Mouse (Mus musculus) liver, embryonic 12.5 days (tissue): ENCODE results near the gene Gas2. TPM values are rescaled to one million over a fixed set of nuclear protein-coding genes. Genes with fewer than 3 reads are reported as not detected.
A peak's percentile ranks its signal among the peaks of the same experiment; 100 is the strongest.

Source experiments
- ATAC-seq: fragments of 200-750 bp; cut with Nextera tagmentation; 2 replicates; pipeline ENCODE4 v1.8.0; 2017; ENCODE audit warnings: moderate number of reproducible peaks, mild to moderate bottlenecking, moderate library complexity
- H3K27ac ChIP-seq: fragments of 300-500 bp; sonication (generic); 2 replicates; pipeline ENCODE4 v1.5.1; 2016; ENCODE audit warnings: mild to moderate bottlenecking
- H3K27me3 ChIP-seq: fragments of 300-500 bp; sonication (generic); replicated peaks from 2 replicates; pipeline ENCODE4 v1.6.1; 2016; ENCODE audit warnings: mild to moderate bottlenecking, moderate library complexity
- H3K36me3 ChIP-seq: fragments of 300-500 bp; sonication (generic); 2 replicates; pipeline ENCODE4 v1.6.1; 2016; ENCODE audit warnings: mild to moderate bottlenecking, moderate library complexity
- H3K4me1 ChIP-seq: fragments of 300-500 bp; sonication (generic); 2 replicates; pipeline ENCODE4 v1.6.1; 2016
- H3K4me2 ChIP-seq: fragments of 300-500 bp; sonication (generic); 2 replicates; pipeline ENCODE4 v1.6.1; 2016; ENCODE audit warnings: mild to moderate bottlenecking, moderate library complexity
- H3K4me3 ChIP-seq: fragments of 300-500 bp; sonication (generic); 2 replicates; pipeline ENCODE4 v1.5.1; 2016; ENCODE audit warnings: mild to moderate bottlenecking, moderate library complexity
- H3K9ac ChIP-seq: fragments of 300-500 bp; sonication (generic); 2 replicates; pipeline ENCODE4 v1.6.1; 2016; ENCODE audit warnings: mild to moderate bottlenecking, moderate library complexity
- H3K9me3 ChIP-seq: fragments of 300-500 bp; sonication (generic); replicated peaks from 2 replicates; pipeline ENCODE4 v1.6.1; 2016; ENCODE audit warnings: mild to moderate bottlenecking, moderate library complexity
- WGBS: fragments of 180-500 bp; shearing (Covaris S2); methylation state at CpG from one replicate; pipeline ENCODE4 v1.1.7; 2016; ENCODE audit not compliant: insufficient replicate concordance; 5-methylcytosine and 5-hydroxymethylcytosine counted together
- polyA plus RNA-seq: library from polyadenylated mRNA; unstranded; fragments of >200 nt; fragmentation: Nextera tagmentation; extraction: Ambion mirVana; gene quantifications from 2 replicates; pipeline ENCODE4 v1.2.1, GENCODE M21; 2016

Gene Gas2
- polyA plus RNA-seq, 1 experiment from 2014 or later, result 7.1 TPM

DNA sequence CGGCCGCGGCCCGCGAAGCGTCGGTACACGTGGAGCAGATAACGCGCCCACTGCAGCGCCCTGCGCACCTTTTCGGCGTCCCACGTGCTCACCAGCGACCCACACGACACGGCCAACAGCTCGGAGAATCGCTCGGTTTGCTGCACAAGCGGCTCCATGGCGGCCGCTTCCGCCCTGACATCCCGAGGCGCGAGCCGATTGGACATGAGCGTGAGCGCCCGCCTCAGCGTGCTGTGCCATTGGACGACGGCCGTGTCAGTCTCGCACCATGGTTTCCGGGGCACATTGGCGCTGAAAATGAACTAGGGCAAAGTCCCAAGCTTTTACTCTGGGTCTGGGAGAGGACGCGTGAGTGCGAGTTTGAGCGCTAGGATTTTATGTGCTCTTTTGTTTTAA lies 280 bp downstream of the Gas2 start, which contains the start of gene Fancf:
Gene Fancf, minus strand, starts transcription at position 171 of the 396 bp plus-strand sequence.
- peak; percentile 97 for ATAC-seq
- peak within 1 kb of the TSS; percentile 84 for H3K4me3 ChIP-seq
- peaks cover 45% of the 10 kb centered on the region for H3K4me1 ChIP-seq
- peak within 1 kb of the TSS; percentile 93 for H3K27ac ChIP-seq
- no peaks in the 10 kb centered on the region for H3K27me3 ChIP-seq
- WGBS, result 1% methylated on average over 38 of the region's 43 CpGs
- peak within 1 kb of the TSS; percentile 92 for H3K4me2 ChIP-seq
- no peaks in the 10 kb centered on the region for H3K9me3 ChIP-seq
- H3K36me3 ChIP-seq, result peaks cover 35% of the 10 kb centered on the region
- peak within 1 kb of the TSS; percentile 85 for H3K9ac ChIP-seq

DNA sequence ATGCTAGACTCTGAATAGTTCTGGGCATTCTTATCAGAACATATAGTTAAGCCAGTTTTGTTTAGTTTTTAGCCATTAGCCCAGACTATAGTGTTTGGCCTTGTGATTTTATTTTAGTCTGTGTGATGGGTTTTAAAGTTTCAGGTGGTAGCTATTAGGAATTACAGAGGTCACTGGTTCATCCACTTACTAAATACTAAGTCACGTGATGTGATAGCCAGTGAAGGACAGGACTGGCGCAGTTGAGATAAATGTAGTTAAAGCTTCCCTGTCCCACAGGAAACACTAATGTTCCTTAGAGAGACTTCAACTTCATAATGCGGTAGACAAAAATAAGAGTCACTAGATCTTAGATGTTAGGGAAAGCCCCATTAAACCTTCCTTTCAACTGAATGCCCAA lies 1.0 kb downstream of the Gas2 start:
- H3K4me1 ChIP-seq, result peaks cover 45% of the 10 kb centered on the region
- H3K27ac ChIP-seq, result peak overlapping the region; percentile 93
- H3K9ac ChIP-seq, result peak overlapping the region; percentile 85

DNA sequence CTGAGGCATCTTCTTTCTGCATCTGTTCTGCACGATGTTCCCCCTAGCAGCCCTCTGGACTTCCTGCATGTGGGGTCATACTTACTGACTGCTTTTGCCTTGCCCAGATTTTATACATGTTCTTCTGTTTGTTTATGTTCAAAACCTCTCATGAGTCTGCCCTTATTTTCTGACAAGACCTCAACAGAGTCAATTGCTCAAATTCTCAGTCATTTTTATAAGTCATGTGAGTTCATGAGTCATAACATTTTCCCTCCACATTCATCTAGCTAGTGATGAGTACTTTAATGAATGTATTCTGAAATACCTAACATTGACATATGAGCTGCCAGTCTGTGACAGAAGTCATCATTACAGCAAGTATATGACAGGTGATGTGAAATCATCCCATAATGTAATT lies 3.5 kb downstream of the Gas2 start:
- H3K9me3 ChIP-seq, result no peaks in the 10 kb centered on the region
- H3K27me3 ChIP-seq, result no peaks in the 10 kb centered on the region
- H3K4me3 ChIP-seq, result no peak overlapping the region
- 58% methylated on average over 1 of the region's 1 CpGs for WGBS
- peaks cover 30% of the 10 kb centered on the region for H3K4me1 ChIP-seq
- H3K36me3 ChIP-seq, result peaks cover 22% of the 10 kb centered on the region; the same call in 1 of the 2 replicates
- ATAC-seq, result no peak
- no peak overlapping the region for H3K9ac ChIP-seq
- H3K27ac ChIP-seq, result no peak overlapping the region
- no peak overlapping the region for H3K4me2 ChIP-seq

More for the DNA sequence above, 1.0 kb downstream of the Gas2 start:
- 32% methylated on average over 3 of the region's 3 CpGs for WGBS
- no peak for ATAC-seq
- peaks cover 31% of the 10 kb centered on the region for H3K36me3 ChIP-seq
- no peaks in the 10 kb centered on the region for H3K27me3 ChIP-seq
- H3K9me3 ChIP-seq, result no peaks in the 10 kb centered on the region
- peak overlapping the region; percentile 92 for H3K4me2 ChIP-seq
- peak overlapping the region; percentile 84 for H3K4me3 ChIP-seq

DNA sequence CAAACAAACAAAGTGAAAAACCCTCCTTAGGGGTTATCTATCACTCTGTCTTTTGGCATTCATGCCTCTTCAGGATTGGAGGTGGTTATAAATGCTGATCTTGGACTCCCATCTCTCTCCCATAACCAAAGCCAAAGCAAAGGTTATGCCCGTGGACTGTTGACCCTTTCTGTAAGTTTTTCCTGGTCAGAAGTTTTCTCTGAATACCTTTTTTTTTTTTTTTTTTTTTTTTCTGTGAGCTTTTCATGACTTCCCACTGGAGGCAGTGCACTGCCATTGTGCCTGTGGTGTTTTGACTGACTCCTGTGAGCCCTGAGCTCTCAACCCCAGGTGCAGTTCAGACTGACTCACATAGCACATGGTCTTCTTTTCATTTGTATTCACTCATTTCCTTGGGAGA lies 6.2 kb downstream of the Gas2 start:
- peaks cover 13% of the 10 kb centered on the region for H3K4me1 ChIP-seq
- H3K36me3 ChIP-seq, result peaks cover 23% of the 10 kb centered on the region; the same call in 1 of the 2 replicates
- WGBS, result 63% methylated on average over 1 of the region's 1 CpGs
- no peaks in the 10 kb centered on the region for H3K9me3 ChIP-seq
- H3K4me2 ChIP-seq, result no peak overlapping the region
- no peak overlapping the region for H3K4me3 ChIP-seq
- no peak for ATAC-seq
- no peak overlapping the region for H3K9ac ChIP-seq
- no peak overlapping the region for H3K27ac ChIP-seq
- no peaks in the 10 kb centered on the region for H3K27me3 ChIP-seq

DNA sequence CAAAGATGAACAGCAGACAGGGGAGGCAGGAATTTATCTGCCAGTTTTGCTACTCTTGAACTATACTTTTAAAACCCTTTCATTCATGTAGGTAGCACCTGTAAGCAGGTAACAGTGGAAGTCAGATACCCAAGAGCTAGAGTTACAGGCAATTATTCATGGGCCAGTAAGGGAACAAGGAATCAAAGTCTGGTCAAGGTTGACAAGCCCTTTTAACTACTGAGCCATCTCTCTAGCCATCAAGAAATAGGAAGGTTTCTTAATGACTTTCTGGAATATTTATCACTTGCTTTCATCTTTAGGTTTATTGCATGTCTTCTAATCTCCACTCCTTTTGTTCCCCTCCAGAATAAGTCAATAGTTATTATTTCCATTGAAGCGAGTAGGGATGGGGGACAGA lies 10.2 kb downstream of the Gas2 start:
- Histone ChIP-seq H3K4me2 (no peak overlapping the region), H3K9me3 (no peaks in the 10 kb centered on the region), H3K9ac (no peak overlapping the region), H3K36me3 (peaks cover 15% of the 10 kb centered on the region; the same call in 1 of the 2 replicates), H3K4me3 (no peak overlapping the region), H3K27me3 (no peaks in the 10 kb centered on the region), H3K27ac (no peak overlapping the region), H3K4me1 (no peaks in the 10 kb centered on the region)
- 72% methylated on average over 1 of the region's 1 CpGs for WGBS
- no peak for ATAC-seq

DNA sequence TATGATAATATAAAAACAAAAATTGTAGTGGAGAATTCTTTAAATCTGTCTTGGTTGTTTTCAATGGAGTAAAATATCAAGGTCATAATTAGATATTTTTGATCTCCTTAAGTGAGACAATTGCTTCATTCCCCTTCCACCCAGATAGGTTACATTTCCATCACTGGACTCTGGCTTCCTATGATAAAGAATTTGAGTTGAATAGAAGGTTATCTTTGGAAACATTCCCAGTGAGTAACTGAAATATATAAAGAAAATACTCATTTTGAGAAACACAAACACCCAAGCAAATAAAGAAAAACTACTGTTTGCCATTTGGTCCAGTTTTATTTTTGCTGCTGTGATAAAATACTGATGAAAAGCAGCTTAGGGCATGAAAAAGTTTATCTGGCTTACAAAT lies 10.8 kb downstream of the Gas2 start:
- Histone ChIP-seq H3K9ac (no peak overlapping the region), H3K27me3 (no peaks in the 10 kb centered on the region), H3K4me2 (no peak overlapping the region), H3K4me3 (no peak overlapping the region), H3K36me3 (peaks cover 12% of the 10 kb centered on the region; the same call in 1 of the 2 replicates), H3K9me3 (no peaks in the 10 kb centered on the region), H3K4me1 (no peaks in the 10 kb centered on the region), H3K27ac (no peak overlapping the region)
- no peak for ATAC-seq

DNA sequence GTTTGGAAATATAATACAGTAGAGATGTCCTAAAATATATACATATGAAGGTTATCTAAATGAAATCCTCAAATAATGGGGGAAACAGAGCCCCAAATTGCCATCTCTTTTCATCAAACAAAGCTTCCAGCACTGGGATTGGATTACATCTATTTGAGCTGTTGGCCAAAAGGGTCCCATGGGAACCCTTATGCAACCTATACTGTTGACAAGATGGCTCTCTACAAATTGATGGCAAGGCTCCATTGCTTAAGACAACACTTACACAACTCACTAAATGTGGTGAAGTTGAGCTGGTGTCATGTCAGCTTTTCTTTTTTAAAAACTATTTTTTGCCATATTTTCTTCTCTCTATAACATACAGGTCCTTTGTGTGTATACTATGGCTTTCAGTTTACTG lies 14.5 kb downstream of the Gas2 start:
- Histone ChIP-seq H3K4me2 (no peak overlapping the region), H3K9me3 (no peaks in the 10 kb centered on the region), H3K4me3 (no peak overlapping the region), H3K4me1 (peaks cover 9% of the 10 kb centered on the region; the same call in 1 of the 2 replicates), H3K27me3 (0 out of 2 replicates have a peak, but pooled peaks cover 5% of the 10 kb centered on the region), H3K9ac (no peak overlapping the region), H3K27ac (no peak overlapping the region), H3K36me3 (0 out of 2 replicates have a peak, but pooled peaks cover 3% of the 10 kb centered on the region)
- no peak for ATAC-seq

DNA sequence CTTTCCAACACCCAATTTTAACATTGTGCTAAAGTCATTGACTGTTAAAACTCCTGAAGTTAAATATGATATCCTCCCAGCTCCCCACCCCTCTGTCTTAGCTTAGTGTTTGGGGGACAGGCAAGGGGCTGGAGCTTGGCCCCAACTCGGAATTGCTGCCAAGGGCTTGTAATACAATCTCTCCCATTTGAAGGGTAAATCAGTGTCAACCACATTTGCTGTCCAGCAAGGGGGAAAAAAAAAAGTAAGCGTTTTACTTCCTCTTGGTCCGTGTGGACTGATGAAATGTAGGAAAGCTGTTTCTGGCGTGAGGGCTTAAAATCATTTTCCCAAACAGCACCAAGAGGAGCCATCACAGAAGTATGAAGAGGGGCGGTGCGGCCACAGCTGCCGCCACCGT lies 16.9 kb downstream of the Gas2 start:
- H3K9me3 ChIP-seq, result no peaks in the 10 kb centered on the region

DNA sequence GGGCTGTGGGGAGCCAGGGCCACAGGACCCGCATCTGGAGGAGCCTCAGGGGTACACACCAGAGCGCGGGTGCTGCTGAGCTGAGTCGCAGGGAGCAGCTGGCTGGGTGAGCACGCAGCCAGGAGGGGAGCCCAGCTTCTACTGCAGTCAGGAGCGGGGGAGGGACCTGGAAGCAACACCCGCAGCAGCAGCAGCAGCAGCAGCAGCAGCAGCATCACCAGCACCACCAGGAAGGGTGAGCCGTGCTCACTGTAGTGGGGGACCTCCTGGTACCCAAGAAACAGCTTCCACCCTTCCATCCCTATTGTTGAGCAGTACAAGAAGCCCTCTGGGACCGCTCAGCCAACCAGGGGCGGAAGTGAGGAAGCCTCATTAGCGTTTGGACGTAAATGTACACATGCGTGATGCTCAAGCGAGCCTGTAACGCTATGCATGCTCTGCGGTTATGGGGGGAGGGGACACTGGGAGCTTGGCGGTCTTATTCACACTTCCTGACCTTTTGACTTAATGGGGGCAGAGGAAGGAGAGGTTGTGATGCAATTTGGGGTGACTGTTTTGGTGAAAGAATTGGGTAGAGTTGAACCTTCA lies 17.4 kb downstream of the Gas2 start:
- Histone ChIP-seq H3K4me2 (peak overlapping the region; percentile 72), H3K27me3 (0 out of 2 replicates have a peak, but pooled peaks cover 5% of the 10 kb centered on the region), H3K4me1 (peaks cover 9% of the 10 kb centered on the region; the same call in 1 of the 2 replicates), H3K9me3 (no peaks in the 10 kb centered on the region), H3K4me3 (peak overlapping the region; percentile 46), H3K9ac (peak overlapping the region; percentile 46), H3K36me3 (no peaks in the 10 kb centered on the region), H3K27ac (peak overlapping the region; percentile 37; the same call in 1 of the 2 replicates)
- WGBS, result 1% methylated on average over 17 of the region's 17 CpGs
- ATAC-seq, result peak; percentile 64

More for the DNA sequence above, 16.9 kb downstream of the Gas2 start:
- Histone ChIP-seq H3K9ac (peak overlapping the region; percentile 46), H3K4me1 (peaks cover 9% of the 10 kb centered on the region; the same call in 1 of the 2 replicates), H3K27me3 (0 out of 2 replicates have a peak, but pooled peaks cover 5% of the 10 kb centered on the region), H3K27ac (peak overlapping the region; percentile 37; the same call in 1 of the 2 replicates), H3K36me3 (no peaks in the 10 kb centered on the region), H3K4me3 (peak overlapping the region; percentile 46), H3K4me2 (peak overlapping the region; percentile 72)
- no peak for ATAC-seq
- 7% methylated on average over 8 of the region's 8 CpGs for WGBS

DNA sequence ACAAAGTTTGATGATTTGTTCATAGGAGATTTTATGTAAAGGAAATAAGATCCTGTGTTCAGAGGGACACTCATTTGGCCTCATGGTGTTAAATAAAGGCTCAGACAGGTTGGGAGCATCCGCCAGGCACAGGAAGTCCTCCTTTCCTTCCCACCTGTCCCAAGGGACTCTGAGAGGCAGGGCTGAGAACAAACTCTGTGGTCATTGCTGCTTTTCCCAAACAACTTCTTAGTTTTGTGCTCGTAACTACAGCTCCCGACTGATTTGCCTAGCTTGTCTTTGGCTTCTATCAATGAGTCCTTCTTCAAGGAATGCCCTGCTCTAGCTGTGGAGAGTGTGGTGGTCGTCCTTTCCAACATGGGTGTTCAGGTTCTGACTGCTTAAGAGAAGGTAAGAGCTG lies 18.3 kb downstream of the Gas2 start:
- Histone ChIP-seq H3K27me3 (0 out of 2 replicates have a peak, but pooled peaks cover 5% of the 10 kb centered on the region), H3K4me1 (peaks cover 9% of the 10 kb centered on the region; the same call in 1 of the 2 replicates), H3K27ac (no peak overlapping the region), H3K4me2 (no peak overlapping the region), H3K36me3 (no peaks in the 10 kb centered on the region), H3K9ac (no peak overlapping the region), H3K4me3 (no peak overlapping the region), H3K9me3 (no peaks in the 10 kb centered on the region)
- ATAC-seq, result no peak
- WGBS, result 69% methylated on average over 4 of the region's 4 CpGs

DNA sequence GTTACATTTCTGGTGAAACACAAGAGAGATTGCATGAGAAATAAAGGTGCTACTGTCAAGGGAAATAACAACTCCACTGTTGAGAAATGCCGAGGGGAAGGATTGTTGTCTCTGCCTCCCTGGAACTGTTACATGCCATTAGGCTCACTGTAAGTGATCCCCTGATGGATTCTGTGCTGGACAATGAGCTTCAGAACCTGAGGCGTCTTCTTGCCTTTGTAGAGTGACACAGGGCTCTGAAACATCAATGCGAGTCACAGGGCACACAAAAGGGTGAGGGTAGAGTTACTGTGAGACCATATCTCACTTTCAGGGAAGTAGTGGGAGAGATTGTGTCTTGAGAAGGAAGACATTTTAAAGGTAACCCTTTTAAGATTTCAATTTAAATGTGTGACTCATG lies 23.5 kb downstream of the Gas2 start:
- Histone ChIP-seq H3K9ac (no peak overlapping the region), H3K27me3 (no peaks in the 10 kb centered on the region), H3K9me3 (no peaks in the 10 kb centered on the region), H3K4me2 (no peak overlapping the region), H3K27ac (no peak overlapping the region), H3K4me1 (no peaks in the 10 kb centered on the region), H3K36me3 (no peaks in the 10 kb centered on the region), H3K4me3 (no peak overlapping the region)
- no peak for ATAC-seq
- WGBS, result 64% methylated on average over 3 of the region's 3 CpGs

DNA sequence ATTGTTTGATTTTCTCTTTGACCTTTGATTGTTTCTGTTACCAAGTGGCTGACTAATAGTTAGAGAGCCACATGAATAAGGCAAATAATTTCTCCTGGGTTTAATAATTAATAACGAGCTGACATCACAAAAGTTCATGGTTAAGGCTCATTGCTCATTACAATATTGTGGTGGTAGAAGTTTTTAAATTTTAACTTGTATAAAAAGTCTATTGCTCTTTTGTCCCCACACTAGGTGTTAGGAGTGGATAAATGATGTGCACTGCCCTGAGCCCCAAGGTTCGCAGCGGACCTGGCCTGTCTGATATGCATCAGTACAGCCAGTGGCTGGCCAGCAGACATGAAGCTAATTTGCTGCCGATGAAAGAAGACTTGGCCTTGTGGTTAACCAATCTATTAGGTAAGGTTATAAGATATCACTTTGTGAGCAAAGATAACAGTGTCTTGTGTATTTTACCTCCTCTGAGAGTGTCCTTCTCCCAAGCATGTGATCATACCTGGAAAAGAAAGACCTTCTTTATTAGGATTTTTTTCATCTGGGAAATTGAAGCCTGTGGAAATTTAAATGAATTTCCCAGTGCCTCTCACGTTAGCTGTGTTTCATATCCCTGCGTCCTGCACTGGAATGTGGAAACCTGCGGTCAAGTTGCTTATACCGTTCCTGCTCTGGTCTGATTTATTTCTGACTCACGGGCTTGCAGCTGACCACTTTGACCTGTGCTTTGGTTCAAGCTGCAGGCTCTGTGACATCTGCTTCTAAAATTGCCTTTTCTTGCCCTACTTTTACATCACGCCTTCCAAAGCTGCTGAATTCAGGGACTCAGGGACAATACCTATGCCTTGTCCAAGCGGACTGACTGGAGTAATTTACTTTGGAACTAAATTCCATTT lies 26.1 kb downstream of the Gas2 start:
- Histone ChIP-seq H3K4me3 (no peak overlapping the region), H3K9me3 (no peaks in the 10 kb centered on the region), H3K4me1 (no peaks in the 10 kb centered on the region), H3K27me3 (no peaks in the 10 kb centered on the region), H3K36me3 (no peaks in the 10 kb centered on the region), H3K4me2 (no peak overlapping the region), H3K27ac (no peak overlapping the region), H3K9ac (no peak overlapping the region)
- 65% methylated on average over 11 of the region's 11 CpGs for WGBS
- no peak for ATAC-seq
